Mouse (Mus musculus) CH12.LX (cell line): ENCODE results near the gene Snx14. TPM values are rescaled to one million over a fixed set of nuclear protein-coding genes. Genes with fewer than 3 reads are reported as not detected.

ENCODE experiments used
- DNase-seq: peaks from one replicate; pipeline ENCODE4 v3.0.0-alpha.2; 2013; ENCODE audit errors: extremely low read depth
- H3K27ac ChIP-seq: 2 replicates; pipeline ENCODE4 v1.5.1; 2012; ENCODE audit warnings: low read depth, mild to moderate bottlenecking, control low read depth, moderate library complexity; ENCODE audit not compliant: insufficient read depth
- H3K27me3 ChIP-seq: replicated peaks from 2 replicates; pipeline ENCODE3; 2012; ENCODE audit warnings: inconsistent platforms
- H3K36me3 ChIP-seq, 2 experiments: replicated peaks in 1 of 2; 2 replicates each; pipeline versions ENCODE3 to v1.6.1; 2012; ENCODE audit warnings: inconsistent platforms in 1 of 2, low read length in 1 of 2, mild to moderate bottlenecking in 1 of 2, mixed read lengths in 1 of 2, moderate library complexity in 1 of 2; ENCODE audit not compliant: control insufficient read depth in 1 of 2, insufficient read depth in 1 of 2
- H3K4me1 ChIP-seq, 2 experiments: 2 replicates each; pipeline ENCODE4 v1.6.1; 2012; ENCODE audit warnings: inconsistent platforms in 1 of 2, moderate library complexity in 1 of 2; ENCODE audit not compliant: insufficient read depth in 2 of 2, control insufficient read depth in 1 of 2
- H3K4me2 ChIP-seq: 2 replicates; pipeline ENCODE4 v1.6.1; 2012; ENCODE audit warnings: low read depth, mild to moderate bottlenecking, control low read depth; ENCODE audit not compliant: poor library complexity, insufficient read depth, severe bottlenecking
- H3K4me3 ChIP-seq, 3 experiments: fragments of 150-350 bp in 1 of 3; sonication (generic) in 1 of 3; replicated peaks in 1 of 3; 2 replicates each; pipeline versions ENCODE3 to v1.5.1; 2011 to 2012; ENCODE audit warnings: low read depth in 2 of 3, low read length in 2 of 3, mild to moderate bottlenecking in 2 of 3, moderate library complexity in 2 of 3, control low read depth in 1 of 3, improper control_type of control experiment in 1 of 3, inconsistent platforms in 1 of 3, mixed read lengths in 1 of 3; ENCODE audit not compliant: poor library complexity in 1 of 3
- H3K79me2 ChIP-seq: replicated peaks from 2 replicates; pipeline ENCODE4 v1.6.1; 2012; ENCODE audit warnings: mild to moderate bottlenecking, moderate library complexity; ENCODE audit not compliant: control insufficient read depth, poor library complexity, insufficient read depth, severe bottlenecking; ENCODE audit errors: extremely low read depth
- H3K9ac ChIP-seq: 2 replicates; pipeline ENCODE4 v1.6.1; 2012; ENCODE audit warnings: low read depth, mild to moderate bottlenecking, control low read depth, moderate library complexity; ENCODE audit not compliant: insufficient read depth
- H3K9me3 ChIP-seq: replicated peaks from 2 replicates; pipeline ENCODE3; 2012; ENCODE audit warnings: low read length, inconsistent platforms, mixed read lengths
- BHLHE40 ChIP-seq: IDR thresholded peaks from 2 replicates; pipeline ENCODE4 v1.6.1; 2011; ENCODE audit warnings: mild to moderate bottlenecking, low read depth, low read length, improper control_type of control experiment
- CHD1 ChIP-seq: IDR thresholded peaks from 2 replicates; pipeline ENCODE4 v1.6.1; 2012; ENCODE audit warnings: low read depth, low read length, improper control_type of control experiment, inconsistent platforms
- CHD2 ChIP-seq: IDR thresholded peaks from 2 replicates; pipeline ENCODE4 v1.6.1; 2011; ENCODE audit warnings: low read length, improper control_type of control experiment
- EP300 ChIP-seq: IDR thresholded peaks from 2 replicates; pipeline ENCODE4 v1.6.1; 2011; ENCODE audit warnings: low read length, improper control_type of control experiment
- GABPA ChIP-seq: IDR thresholded peaks from 2 replicates; pipeline ENCODE4 v1.6.1; 2012; ENCODE audit warnings: low read depth, low read length, improper control_type of control experiment, inconsistent platforms; ENCODE audit not compliant: insufficient replicate concordance
- IRF4 ChIP-seq: IDR thresholded peaks from 2 replicates; pipeline ENCODE4 v1.6.1; 2014; ENCODE audit warnings: low read depth, mild to moderate bottlenecking, inconsistent platforms, low read length, improper control_type of control experiment
- MAFK ChIP-seq: IDR thresholded peaks from 2 replicates; pipeline ENCODE4 v1.6.1; 2011; ENCODE audit warnings: low read length, improper control_type of control experiment; ENCODE audit not compliant: insufficient replicate concordance
- MAX ChIP-seq: IDR thresholded peaks from 2 replicates; pipeline ENCODE4 v1.6.1; 2011; ENCODE audit warnings: low read length, improper control_type of control experiment
- MAZ ChIP-seq: IDR thresholded peaks from 2 replicates; pipeline ENCODE4 v1.6.1; 2012; ENCODE audit warnings: low read depth, mild to moderate bottlenecking, inconsistent platforms, low read length, improper control_type of control experiment, moderate library complexity
- MYC ChIP-seq: IDR thresholded peaks from 2 replicates; pipeline ENCODE4 v1.6.1; 2011; ENCODE audit warnings: low read depth, mild to moderate bottlenecking, improper control_type of control experiment, low read length
- POLR2AphosphoS2 ChIP-seq: IDR thresholded peaks from 2 replicates; pipeline ENCODE4 v1.6.1; 2011; ENCODE audit warnings: low read depth, low read length, improper control_type of control experiment
- SIN3A ChIP-seq: IDR thresholded peaks from 2 replicates; pipeline ENCODE4 v1.6.1; 2012; ENCODE audit warnings: low read length, improper control_type of control experiment, inconsistent platforms
- SMC3 ChIP-seq: IDR thresholded peaks from 2 replicates; pipeline ENCODE4 v1.6.1; 2011; ENCODE audit warnings: low read depth, low read length, improper control_type of control experiment
- TBP ChIP-seq: conservative IDR thresholded peaks from 2 replicates; pipeline ENCODE4 v1.6.1; 2011; ENCODE audit warnings: low read depth, low read length, improper control_type of control experiment
- TCF12 ChIP-seq: IDR thresholded peaks from 2 replicates; pipeline ENCODE4 v1.6.1; 2014; ENCODE audit warnings: low read depth, mild to moderate bottlenecking, inconsistent platforms, low read length, improper control_type of control experiment
- USF1 ChIP-seq: IDR thresholded peaks from 2 replicates; pipeline ENCODE4 v1.6.1; 2014; ENCODE audit warnings: low read depth, mild to moderate bottlenecking, inconsistent platforms, low read length, improper control_type of control experiment
- ZKSCAN1 ChIP-seq: IDR thresholded peaks from 2 replicates; pipeline ENCODE4 v1.6.1; 2012; ENCODE audit warnings: low read depth, inconsistent platforms, low read length, improper control_type of control experiment, borderline replicate concordance
- dilution Hi-C: fragments of 300-500 bp; cut with MboI; formaldehyde crosslinking; loops from 2 replicates; pipeline ENCODE4 v1.14.3; 2020; ENCODE audit warnings: low sequenced_read_pairs; ENCODE audit not compliant: extremely low pct_unique_long_range_greater_than_20kb, extremely low pct_ligation_motif_present
- in situ Hi-C: fragments of 300-500 bp; cut with MboI; formaldehyde crosslinking; loops from 3 replicates; pipeline ENCODE4 v1.14.3; 2019; ENCODE audit warnings: low sequenced_read_pairs, low pct_ligation_motif_present, low pct_unique_long_range_greater_than_20kb, mixed read lengths
- polyA plus RNA-seq: library from polyadenylated mRNA; unstranded; fragments of >175 nt; gene quantifications from 2 replicates; pipeline ENCODE4 v1.2.1, GENCODE M21; 2012; ENCODE audit warnings: low read depth; ENCODE audit not compliant: insufficient read length
- total RNA-seq, 2 experiments: library from RNA; depleted of rRNA; stranded (reverse); fragments of 300-350 nt in 1 of 2; fragments of >200 nt in 1 of 2; gene quantifications; 2 replicates each; pipeline ENCODE4 v1.2.3; 2012 to 2014

The Snx14 gene
- total and polyA plus RNA-seq, 3 experiments = 8.7 to 17.4 (median 10.6) TPM

DNA sequence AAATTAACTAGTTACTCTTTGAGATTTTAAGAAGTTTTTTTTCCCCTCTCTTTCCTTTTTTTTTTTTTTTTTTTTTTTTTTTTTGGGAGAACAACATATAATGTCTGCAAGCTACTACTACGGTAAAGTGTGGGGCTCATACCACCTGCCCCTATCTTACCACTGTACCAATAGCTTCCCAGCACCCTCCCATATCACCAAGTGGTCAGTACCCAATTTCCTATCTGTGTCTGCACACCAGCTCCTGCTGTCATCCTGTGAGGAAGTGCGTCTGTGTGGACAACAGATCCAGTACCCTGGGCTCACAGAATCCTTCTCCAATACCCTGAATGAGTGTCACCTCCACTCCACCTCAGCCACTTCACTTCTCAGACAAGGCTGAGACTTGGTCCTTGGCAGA lies 79.6 kb downstream of the Snx14 start:
- Histone ChIP-seq H3K36me3 (no peaks in the 10 kb centered on the region), H3K9ac (no peak overlapping the region), H3K4me3 (no peak overlapping the region), H3K27ac (no peak overlapping the region), H3K79me2 (no peaks in the 10 kb centered on the region), H3K27me3 (no peaks in the 10 kb centered on the region), H3K9me3 (no peaks in the 10 kb centered on the region), H3K4me2 (no peak overlapping the region), H3K4me1 (peaks cover 9 to 23% of the 10 kb centered on the region in 2 experiments)
- dilution Hi-C loops = no loop called here
- DNase-seq = no peak
- in situ Hi-C loops = no loop called here
- TF ChIP-seq EP300 (no peak), MAX (no peak), SIN3A (no peak), CHD1 (no peak), SMC3 (no peak), POLR2AphosphoS2 (no peak)

DNA sequence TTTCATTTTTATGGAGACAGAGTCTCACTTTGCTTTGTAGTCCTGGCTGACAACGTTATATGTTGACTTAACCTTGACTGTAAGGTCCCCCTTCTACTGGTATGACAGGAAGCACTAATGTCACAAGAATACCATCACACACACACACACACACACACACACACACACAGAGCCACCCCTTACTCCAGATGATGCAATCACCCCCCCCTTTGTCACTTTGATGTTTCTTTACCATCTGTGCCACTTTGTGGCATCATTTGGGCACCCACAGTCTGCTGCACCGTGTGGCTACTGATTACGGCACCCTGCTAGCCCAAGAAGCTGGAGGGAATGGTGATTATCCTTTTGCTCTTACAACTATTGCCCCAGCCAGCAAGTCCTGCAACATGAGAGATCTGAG lies 81.6 kb downstream of the Snx14 start:
- Histone ChIP-seq H3K36me3 (no peaks in the 10 kb centered on the region), H3K4me3 (no peak overlapping the region), H3K27ac (no peak overlapping the region), H3K79me2 (no peaks in the 10 kb centered on the region), H3K4me2 (no peak overlapping the region), H3K27me3 (no peaks in the 10 kb centered on the region), H3K9ac (no peak overlapping the region), H3K9me3 (no peaks in the 10 kb centered on the region), H3K4me1 (peaks cover 16 to 31% of the 10 kb centered on the region in 2 experiments)
- in situ Hi-C loops = no loop called here
- dilution Hi-C loops = no loop called here
- DNase-seq = no peak
- TF ChIP-seq BHLHE40 (no peak), TBP (no peak), CHD2 (no peak), MAFK (no peak), MAZ (no peak), EP300 (no peak), TCF12 (no peak), POLR2AphosphoS2 (no peak), GABPA (no peak), SMC3 (no peak), MYC (no peak)
- TF ChIP-seq, all 38 proteins: peak for 0

- no peak overlapping the region for H3K4me3 ChIP-seq
- H3K79me2 ChIP-seq = no peaks in the 10 kb centered on the region
Observed at GRCm38 (mm10) chr9:88353459-88353858, 85.3 kb downstream of the Snx14 start.

More at GRCm38 (mm10) chr9:88353459-88353858, 85.3 kb downstream of the Snx14 start:
- TF ChIP-seq IRF4 (no peak), MYC (no peak), ZKSCAN1 (no peak), USF1 (no peak)
- in situ Hi-C loops = no loop called here
- no peak overlapping the region for H3K9ac ChIP-seq
- H3K4me2 ChIP-seq = no peak overlapping the region
- dilution Hi-C loops = no loop called here
- no peaks in the 10 kb centered on the region for H3K36me3 ChIP-seq
- peaks cover 16 to 31% of the 10 kb centered on the region in 2 experiments for H3K4me1 ChIP-seq
- H3K9me3 ChIP-seq = no peaks in the 10 kb centered on the region
- no peaks in the 10 kb centered on the region for H3K27me3 ChIP-seq
- DNase-seq = no peak
- no peak overlapping the region for H3K27ac ChIP-seq
